Mouse (Mus musculus): ENCODE results near the gene Gm13090. TPM values are rescaled to one million over a fixed set of nuclear protein-coding genes. Genes with fewer than 3 reads are reported as not detected.

The Gm13090 gene
- polyA plus RNA-seq (2012): not detected in 2 replicates

- TF ChIP-seq GATA1 (IDR thresholded peaks at IDR 0.05; ENCODE audit: low read length): no peak
These were observed at the start of gene Gm13090 for GRCm38 (mm10) chr4:151089270-151089669. Gene Gm13090 (plus strand): TSS chr4:151089570.

GRCm38 (mm10) chr4:151041506-151041905 lies 47.9 kb upstream of the Gm13090 start:
- no peak for TF ChIP-seq GATA1 (IDR thresholded peaks at IDR 0.05; ENCODE audit: low read length)

GRCm38 (mm10) chr4:151043281-151043680 lies 46.1 kb upstream of the Gm13090 start:
- TF ChIP-seq GATA1 (IDR thresholded peaks at IDR 0.05; ENCODE audit: low read length): no peak

GRCm38 (mm10) chr4:151044037-151044943 lies 45.1 kb upstream of the Gm13090 start, which contains the start of gene Per3:
Gene Per3 (minus strand): TSS chr4:151044665.
- no peak for TF ChIP-seq GATA1 (IDR thresholded peaks at IDR 0.05; ENCODE audit: low read length)

GRCm38 (mm10) chr4:151044944-151045570 lies 44.3 kb upstream of the Gm13090 start:
- no peak for TF ChIP-seq GATA1 (IDR thresholded peaks at IDR 0.05; ENCODE audit: low read length)

- no peak for TF ChIP-seq GATA1 (IDR thresholded peaks at IDR 0.05; ENCODE audit: low read length)
These were observed 42.8 kb upstream of the Gm13090 start for GRCm38 (mm10) chr4:151046524-151046923.

- no peak for TF ChIP-seq GATA1 (IDR thresholded peaks at IDR 0.05; ENCODE audit: low read length)
These were observed 38.2 kb upstream of the Gm13090 start for GRCm38 (mm10) chr4:151051162-151051561.

- no peak for TF ChIP-seq GATA1 (IDR thresholded peaks at IDR 0.05; ENCODE audit: low read length)
These were observed 31.7 kb upstream of the Gm13090 start, which contains the start of gene Vamp3 for GRCm38 (mm10) chr4:151057347-151058321. Gene Vamp3 (minus strand): TSS chr4:151057963.

GRCm38 (mm10) chr4:151058634-151059033 lies 30.7 kb upstream of the Gm13090 start:
- TF ChIP-seq GATA1 (IDR thresholded peaks at IDR 0.05; ENCODE audit: low read length): no peak

- no peak for TF ChIP-seq GATA1 (IDR thresholded peaks at IDR 0.05; ENCODE audit: low read length)
These were observed 29.8 kb upstream of the Gm13090 start for GRCm38 (mm10) chr4:151059566-151059965.

- no peak for TF ChIP-seq GATA1 (IDR thresholded peaks at IDR 0.05; ENCODE audit: low read length)
These were observed 20.6 kb upstream of the Gm13090 start for GRCm38 (mm10) chr4:151068751-151069150.

GRCm38 (mm10) chr4:151070962-151071361 lies 18.4 kb upstream of the Gm13090 start:
- TF ChIP-seq GATA1 (IDR thresholded peaks at IDR 0.05; ENCODE audit: low read length): no peak

GRCm38 (mm10) chr4:151073108-151073744 lies 16.1 kb upstream of the Gm13090 start:
- no peak for TF ChIP-seq GATA1 (IDR thresholded peaks at IDR 0.05; ENCODE audit: low read length)

- TF ChIP-seq GATA1 (IDR thresholded peaks at IDR 0.05; ENCODE audit: low read length): no peak
These were observed 14.6 kb upstream of the Gm13090 start for GRCm38 (mm10) chr4:151074817-151075216.

GRCm38 (mm10) chr4:151081355-151081754 lies 8.0 kb upstream of the Gm13090 start:
- no peak for TF ChIP-seq GATA1 (IDR thresholded peaks at IDR 0.05; ENCODE audit: low read length)

Data from G1E-ER4 (cell line).